Mouse (Mus musculus) left cerebral cortex, postnatal 4 days (tissue): ENCODE data around the gene St3gal3. TPM values are rescaled to one million over a fixed set of nuclear protein-coding genes. Genes with fewer than 3 reads are reported as not detected.

Source experiments
- DNase-seq: peaks from one replicate; pipeline ENCODE4 v3.0.0-alpha.2; 2022
- intact Hi-C: fragments of 180-260 bp; cut with DNase I; formaldehyde crosslinking; loops from one replicate; pipeline ENCODE4 v1.15.1; 2025
- total RNA-seq, 2 experiments: library from RNA; stranded (reverse); gene quantifications; 2 replicates each; pipeline ENCODE4 v1.2.3; 2021

St3gal3 gene
- total RNA-seq, 2 experiments from 2014 or later, result 36.7 to 38.7 TPM

DNA sequence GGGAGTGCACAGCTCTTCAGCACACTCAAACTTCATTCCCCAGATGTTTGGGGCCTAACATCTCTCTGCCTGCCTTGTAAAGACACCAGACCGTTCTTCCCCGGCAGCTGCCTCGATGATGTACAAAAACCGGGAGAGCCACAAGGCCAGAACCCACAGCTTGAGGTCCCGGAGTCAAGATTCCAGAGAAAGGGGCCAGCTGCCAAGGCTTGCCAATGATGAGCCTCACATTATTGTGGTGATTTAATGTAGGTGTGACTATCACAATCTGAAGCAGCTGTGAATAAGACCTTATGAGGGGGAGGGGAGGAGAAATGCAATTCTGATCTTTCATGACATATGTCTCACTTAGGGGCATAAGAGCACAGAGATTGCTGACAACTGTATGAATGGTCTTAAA lies 104.4 kb downstream of the St3gal3 start:
- intact Hi-C loops, result no loop called here
- no peak for DNase-seq

GRCm38 (mm10) chr4:118029892-118030291 lies 104.8 kb downstream of the St3gal3 start:
- DNase-seq, result no peak
- intact Hi-C loops, result no loop called here

GRCm38 (mm10) chr4:118028994-118029393 lies 105.7 kb downstream of the St3gal3 start:
- intact Hi-C loops, result no loop called here
- DNase-seq, result peak; percentile 21

GRCm38 (mm10) chr4:118025931-118026330 lies 108.8 kb downstream of the St3gal3 start:
- DNase-seq, result no peak
- intact Hi-C loops, result no loop called here

DNA sequence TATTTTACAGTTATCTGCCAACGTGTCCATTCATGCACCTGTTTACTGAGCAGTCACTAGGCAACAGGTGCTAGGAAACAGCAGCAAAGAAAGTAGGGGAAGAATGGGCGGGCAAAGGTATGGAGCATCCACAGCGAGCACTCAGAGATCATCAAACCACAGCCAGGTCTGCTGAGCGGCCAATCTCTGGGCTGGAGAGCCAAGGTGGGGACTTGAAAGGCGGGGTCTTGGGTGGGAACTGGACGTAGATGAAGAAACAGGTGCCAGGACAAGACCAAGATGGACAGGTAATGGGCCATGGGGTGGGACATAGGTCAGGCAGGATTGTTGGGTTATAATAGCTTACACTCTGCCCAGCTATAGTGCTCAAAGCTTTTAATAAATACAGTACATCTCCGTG lies 109.3 kb downstream of the St3gal3 start:
- no peak for DNase-seq
- intact Hi-C loops, result no loop called here

DNA sequence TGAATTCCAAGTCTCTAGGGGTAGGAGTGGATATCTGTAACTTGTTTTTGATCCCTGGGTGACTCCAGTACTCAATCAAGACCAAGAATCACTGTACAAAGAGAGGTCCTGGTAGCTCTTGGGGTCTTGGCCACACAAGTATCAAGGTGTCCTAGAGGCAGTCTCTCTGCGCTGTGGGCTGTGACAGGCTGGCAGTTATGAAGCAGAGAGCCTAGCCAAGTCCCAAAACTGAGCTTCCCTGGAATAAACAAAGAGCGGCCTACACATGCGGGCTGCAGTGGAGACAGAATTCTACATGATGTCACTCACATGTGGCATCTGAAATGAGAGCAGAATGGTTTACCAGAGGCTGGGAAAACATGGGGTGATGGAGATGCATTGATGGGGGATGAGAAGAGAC lies 111.9 kb downstream of the St3gal3 start:
- intact Hi-C loops, result no loop called here
- no peak for DNase-seq

- no peak for DNase-seq
- intact Hi-C loops, result no loop called here
Measured at GRCm38 (mm10) chr4:118022406-118022805, 112.3 kb downstream of the St3gal3 start.

DNA sequence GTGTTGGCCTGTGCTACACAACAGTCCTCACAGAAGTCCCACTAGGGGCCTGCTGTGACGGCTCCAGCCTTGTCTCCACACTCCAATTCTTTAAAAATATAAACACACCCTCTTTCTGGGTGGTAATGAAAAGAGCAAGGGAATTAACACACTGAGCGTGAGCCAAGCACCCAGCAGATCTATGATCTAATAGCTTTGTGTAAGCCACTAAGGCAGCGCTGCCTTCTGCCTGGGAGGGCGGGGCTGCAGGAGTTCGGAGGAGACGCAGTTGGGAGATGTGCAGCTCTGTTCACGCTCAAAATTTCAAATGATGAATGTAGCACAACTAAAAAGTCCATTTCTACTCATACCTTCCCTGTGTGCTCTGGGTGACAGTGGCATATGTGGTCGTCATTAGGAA lies 115.1 kb downstream of the St3gal3 start:
- DNase-seq, result no peak
- intact Hi-C loops, result no loop called here

- intact Hi-C loops, result no loop called here
- DNase-seq, result no peak
Measured at GRCm38 (mm10) chr4:118019218-118019617, 115.5 kb downstream of the St3gal3 start.

GRCm38 (mm10) chr4:118017021-118017805 lies 117.5 kb downstream of the St3gal3 start:
- intact Hi-C loops, result no loop called here
- no peak for DNase-seq

DNA sequence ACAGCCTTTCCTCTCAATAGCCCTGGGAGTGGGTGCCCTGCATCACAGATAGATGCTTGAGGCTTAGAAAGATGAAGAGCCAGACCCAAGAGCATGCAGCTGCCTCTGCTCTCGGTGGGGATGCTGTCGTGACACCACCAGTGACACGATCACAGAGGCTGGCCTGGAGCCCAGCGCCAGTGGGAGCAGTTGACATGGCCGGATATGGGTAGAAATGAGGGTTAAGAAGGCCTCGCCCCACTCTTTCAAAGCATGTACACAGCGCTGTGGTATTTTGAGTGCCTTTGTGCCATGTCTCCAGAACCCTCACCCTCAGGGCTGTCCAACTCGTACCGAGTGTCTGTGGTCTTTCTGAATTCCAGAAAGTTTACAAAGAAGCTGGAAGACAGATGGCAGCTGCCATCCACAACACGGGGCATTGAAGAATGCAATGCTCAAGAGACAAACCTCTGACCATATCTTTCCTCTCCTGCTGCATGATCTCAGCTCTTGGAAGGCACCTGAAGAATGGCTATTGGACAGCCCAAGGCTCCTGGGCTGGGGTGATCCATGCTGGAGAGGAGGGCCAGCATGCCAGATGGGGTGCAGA lies 118.3 kb downstream of the St3gal3 start:
- DNase-seq, result peak; percentile 38
- intact Hi-C loops, result no loop called here

- intact Hi-C loops, result no loop called here
Measured at GRCm38 (mm10) chr4:118015636-118016035, 119.1 kb downstream of the St3gal3 start.

GRCm38 (mm10) chr4:118015126-118015525 lies 119.6 kb downstream of the St3gal3 start:
- intact Hi-C loops, result no loop called here
- DNase-seq, result no peak

More at GRCm38 (mm10) chr4:118015636-118016035, 119.1 kb downstream of the St3gal3 start:
- DNase-seq, result peak; percentile 57

DNA sequence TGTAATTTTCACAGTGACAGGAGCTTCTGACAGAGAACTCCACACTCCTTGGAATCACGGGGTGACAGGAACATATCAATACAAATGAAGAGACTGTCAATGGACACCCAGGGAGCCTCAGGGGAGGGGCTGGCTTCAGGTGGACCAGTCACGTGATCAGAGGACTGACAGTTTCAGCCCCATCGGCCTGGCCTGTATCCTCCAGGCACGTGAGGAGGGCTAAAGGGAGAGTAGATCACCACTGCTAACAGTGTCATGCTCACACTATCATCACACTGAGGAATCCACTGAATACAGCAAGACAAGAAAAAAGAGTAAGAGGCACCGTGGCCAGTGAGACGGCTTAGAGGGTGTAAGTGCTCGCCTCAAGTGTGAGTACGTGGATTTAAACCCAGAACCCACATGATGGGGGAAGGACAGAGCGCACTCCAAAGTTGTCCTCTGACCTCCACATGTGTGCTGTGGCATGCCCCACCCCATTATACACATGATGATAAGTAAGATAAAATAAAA lies 124.0 kb downstream of the St3gal3 start:
- intact Hi-C loops, result no loop called here
- DNase-seq, result no peak

- no peak for DNase-seq
- intact Hi-C loops, result no loop called here
Measured at GRCm38 (mm10) chr4:118008433-118009033, 126.2 kb downstream of the St3gal3 start.

DNA sequence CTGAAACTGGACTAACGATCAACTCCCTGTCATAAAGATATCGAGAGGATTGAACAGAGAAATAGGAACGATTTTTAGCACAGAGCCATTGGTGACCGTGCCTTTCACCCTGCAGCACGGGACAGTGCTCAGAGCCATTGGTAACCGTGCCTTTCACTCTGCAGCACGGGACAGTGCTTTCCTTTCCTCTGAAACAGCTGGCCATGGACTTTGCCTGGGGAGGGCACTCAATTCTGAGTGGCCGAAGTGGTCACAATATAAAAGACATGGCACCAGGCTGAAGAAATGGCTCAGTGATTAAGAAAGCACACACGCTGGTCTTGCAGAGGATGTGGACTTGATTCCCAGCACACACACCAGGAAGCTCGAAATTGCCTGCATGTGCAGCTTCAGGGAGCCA lies 133.4 kb downstream of the St3gal3 start:
- no peak for DNase-seq

GRCm38 (mm10) chr4:118000605-118001208 lies 134.0 kb downstream of the St3gal3 start:
- intact Hi-C loops, result no loop called here
- no peak for DNase-seq

More for the DNA sequence above, 133.4 kb downstream of the St3gal3 start:
- intact Hi-C loops, result no loop called here

- intact Hi-C loops, result no loop called here
- DNase-seq, result no peak
Measured at GRCm38 (mm10) chr4:117999951-118000350, 134.8 kb downstream of the St3gal3 start.

DNA sequence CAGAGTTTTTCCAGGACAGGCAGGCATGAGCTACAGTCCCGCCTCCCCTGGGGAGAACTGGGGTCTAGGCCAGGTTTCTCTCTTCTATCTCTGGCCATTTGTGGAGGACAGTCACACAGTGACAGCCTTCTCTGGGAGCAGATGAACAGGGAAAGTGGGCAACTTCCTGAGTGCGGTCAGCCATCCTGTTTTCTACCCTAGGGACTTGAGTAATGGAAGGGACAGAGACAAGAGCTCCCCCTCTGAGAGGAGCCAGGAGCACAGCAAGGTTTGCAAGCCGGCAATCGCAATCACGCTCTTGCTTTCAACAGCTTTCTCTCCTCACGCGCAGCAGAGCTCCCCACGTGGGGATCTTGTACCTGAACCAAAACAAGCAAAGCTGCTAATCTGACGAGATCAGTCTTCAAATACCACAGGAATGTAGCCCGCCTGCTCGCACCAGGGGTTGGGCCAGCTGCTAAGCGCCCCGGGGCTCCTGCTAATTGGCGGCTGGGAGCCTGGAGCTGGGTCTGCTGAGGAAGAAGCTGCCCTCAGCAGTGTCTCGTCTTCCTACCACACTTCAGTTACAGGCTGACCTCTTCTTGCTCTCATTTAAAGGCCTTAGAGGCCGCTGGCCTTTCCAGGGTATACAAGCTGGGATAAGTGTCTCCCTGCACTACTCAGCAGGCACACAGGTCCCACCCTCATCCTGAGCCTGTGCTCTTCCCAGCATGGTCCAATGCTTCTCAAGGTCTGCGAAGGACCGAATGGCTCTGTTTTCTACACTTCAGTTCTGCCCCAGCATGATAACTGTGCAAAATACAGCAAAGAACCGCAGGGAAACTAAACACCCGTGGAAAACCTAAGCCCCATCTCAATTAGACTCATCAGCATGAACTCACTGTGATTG lies 137.1 kb downstream of the St3gal3 start:
- peak; percentile 76 for DNase-seq
- intact Hi-C loops, result no loop called here

- no peak for DNase-seq
- intact Hi-C loops, result no loop called here
Measured at GRCm38 (mm10) chr4:117996701-117997100, 138.0 kb downstream of the St3gal3 start.
